Mouse (Mus musculus) heart, embryonic 13.5 days (tissue): ENCODE data around the gene Fmn2. TPM values are rescaled to one million over a fixed set of nuclear protein-coding genes. Genes with fewer than 3 reads are reported as not detected.

Source experiments
- ATAC-seq: fragments of 200-750 bp; cut with Nextera tagmentation; 2 replicates; pipeline ENCODE4 v1.8.0; 2017; ENCODE audit warnings: moderate TSS enrichment; ENCODE audit not compliant: insufficient number of reproducible peaks, low FRiP score, low TSS enrichment; ENCODE audit errors: extremely low read depth
- H3K27ac ChIP-seq: fragments of 300-500 bp; sonication (generic); replicated peaks from 2 replicates; pipeline ENCODE4 v1.5.1; 2015; ENCODE audit warnings: moderate library complexity, mild to moderate bottlenecking, inconsistent platforms
- H3K27me3 ChIP-seq: fragments of 300-500 bp; sonication (generic); replicated peaks from 2 replicates; pipeline ENCODE4 v1.6.1; 2015; ENCODE audit warnings: mild to moderate bottlenecking, inconsistent platforms
- H3K36me3 ChIP-seq: fragments of 300-500 bp; sonication (generic); 2 replicates; pipeline ENCODE4 v1.6.1; 2015; ENCODE audit warnings: mild to moderate bottlenecking, inconsistent platforms
- H3K4me1 ChIP-seq: fragments of 300-500 bp; sonication (generic); 2 replicates; pipeline ENCODE4 v1.6.1; 2015; ENCODE audit warnings: inconsistent platforms
- H3K4me2 ChIP-seq: fragments of 300-500 bp; sonication (generic); 2 replicates; pipeline ENCODE4 v1.6.1; 2015; ENCODE audit warnings: inconsistent platforms, mild to moderate bottlenecking, moderate library complexity
- H3K4me3 ChIP-seq: fragments of 300-500 bp; sonication (generic); 2 replicates; pipeline ENCODE4 v1.5.1; 2015; ENCODE audit warnings: moderate library complexity, mild to moderate bottlenecking, inconsistent platforms
- H3K9ac ChIP-seq: fragments of 300-500 bp; sonication (generic); 2 replicates; pipeline ENCODE4 v1.6.1; 2015; ENCODE audit warnings: inconsistent platforms, mild to moderate bottlenecking, moderate library complexity
- H3K9me3 ChIP-seq: fragments of 300-500 bp; sonication (generic); 2 replicates; pipeline ENCODE4 v1.6.1; 2016; ENCODE audit warnings: inconsistent platforms
- WGBS: fragments of 180-500 bp; shearing (Covaris S2); methylation state at CpG from one replicate; pipeline ENCODE4 v1.1.7; 2015; ENCODE audit warnings: mixed read lengths; 5-methylcytosine and 5-hydroxymethylcytosine counted together
- polyA plus RNA-seq: library from polyadenylated mRNA; unstranded; fragments of >200 nt; fragmentation: Nextera tagmentation; extraction: Ambion mirVana; gene quantifications from 2 replicates; pipeline ENCODE4 v1.2.1, GENCODE M21; 2015

The Fmn2 gene
- polyA plus RNA-seq, 1 experiment from 2014 or later = 0.39 TPM

DNA sequence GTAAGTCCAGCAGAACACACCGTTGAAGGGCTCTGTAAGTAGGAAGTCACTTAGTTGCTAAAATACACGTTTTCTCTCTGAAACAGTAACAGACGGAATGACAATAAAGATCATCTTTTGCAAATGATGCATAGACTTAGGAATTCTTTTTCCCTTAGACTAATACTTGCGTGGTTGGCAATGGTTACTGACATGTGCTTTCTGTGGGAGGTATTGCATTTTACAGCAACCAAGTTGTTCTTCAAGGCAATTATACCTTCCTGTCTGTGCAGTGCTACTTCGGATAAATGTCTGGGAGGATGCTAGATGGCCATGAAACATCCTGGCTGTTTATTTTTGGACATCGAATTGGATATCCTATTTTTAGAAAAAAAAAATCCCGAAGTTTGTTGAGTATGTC is 11.8 kb downstream of the Fmn2 start:
- H3K9me3 ChIP-seq = no peaks in the 10 kb centered on the region
- ATAC-seq = no peak
- H3K27ac ChIP-seq = no peak overlapping the region
- H3K9ac ChIP-seq = no peak overlapping the region
- H3K4me1 ChIP-seq = peaks cover 9% of the 10 kb centered on the region
- H3K27me3 ChIP-seq = no peaks in the 10 kb centered on the region
- no peaks in the 10 kb centered on the region for H3K36me3 ChIP-seq
- WGBS = 67% methylated on average over 7 of the region's 7 CpGs
- H3K4me2 ChIP-seq = no peak overlapping the region
- no peak overlapping the region for H3K4me3 ChIP-seq

DNA sequence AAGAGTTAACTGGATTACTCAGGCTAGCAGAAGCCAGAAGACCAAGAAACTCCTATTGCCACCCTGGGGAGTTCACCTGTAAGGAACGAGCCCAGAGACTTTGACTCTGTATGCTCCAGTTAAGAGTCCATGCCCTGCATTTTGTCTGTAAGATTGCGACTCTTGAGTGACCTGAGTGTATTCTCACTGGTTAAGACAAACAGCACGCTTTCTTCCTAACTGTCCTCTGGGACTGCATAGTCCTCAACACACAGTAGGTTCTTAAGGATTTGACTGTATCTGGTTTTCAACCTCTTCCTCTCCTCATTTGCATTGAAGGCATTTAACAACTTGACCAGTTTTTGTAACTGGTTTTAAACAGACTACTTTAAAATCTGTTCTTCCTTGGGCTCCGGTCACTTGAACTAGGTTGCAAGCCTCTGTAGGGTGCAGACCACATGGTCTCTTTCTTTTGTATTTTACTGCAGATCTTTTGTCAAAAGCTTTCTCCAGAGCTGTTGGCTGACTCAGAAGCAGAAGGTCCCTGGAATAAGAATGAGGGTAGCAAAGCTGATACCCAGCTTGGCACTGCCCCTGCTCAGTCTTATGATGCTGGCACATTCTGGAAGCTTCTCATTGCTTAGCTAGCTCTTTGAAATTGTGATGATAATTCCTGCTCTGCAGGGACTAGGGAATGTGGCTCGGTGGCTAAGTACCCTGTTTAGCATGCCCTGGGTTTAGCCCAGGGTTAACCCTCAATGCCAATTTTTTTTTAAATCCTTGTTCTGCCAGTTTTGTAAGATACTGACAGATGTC is 20.5 kb downstream of the Fmn2 start:
- Histone ChIP-seq H3K4me2 (no peak overlapping the region), H3K36me3 (no peaks in the 10 kb centered on the region), H3K4me1 (no peaks in the 10 kb centered on the region), H3K27me3 (no peaks in the 10 kb centered on the region), H3K9ac (no peak overlapping the region), H3K27ac (no peak overlapping the region), H3K4me3 (no peak overlapping the region), H3K9me3 (no peaks in the 10 kb centered on the region)
- WGBS = 70% methylated on average over 5 of the region's 5 CpGs
- ATAC-seq = no peak

DNA sequence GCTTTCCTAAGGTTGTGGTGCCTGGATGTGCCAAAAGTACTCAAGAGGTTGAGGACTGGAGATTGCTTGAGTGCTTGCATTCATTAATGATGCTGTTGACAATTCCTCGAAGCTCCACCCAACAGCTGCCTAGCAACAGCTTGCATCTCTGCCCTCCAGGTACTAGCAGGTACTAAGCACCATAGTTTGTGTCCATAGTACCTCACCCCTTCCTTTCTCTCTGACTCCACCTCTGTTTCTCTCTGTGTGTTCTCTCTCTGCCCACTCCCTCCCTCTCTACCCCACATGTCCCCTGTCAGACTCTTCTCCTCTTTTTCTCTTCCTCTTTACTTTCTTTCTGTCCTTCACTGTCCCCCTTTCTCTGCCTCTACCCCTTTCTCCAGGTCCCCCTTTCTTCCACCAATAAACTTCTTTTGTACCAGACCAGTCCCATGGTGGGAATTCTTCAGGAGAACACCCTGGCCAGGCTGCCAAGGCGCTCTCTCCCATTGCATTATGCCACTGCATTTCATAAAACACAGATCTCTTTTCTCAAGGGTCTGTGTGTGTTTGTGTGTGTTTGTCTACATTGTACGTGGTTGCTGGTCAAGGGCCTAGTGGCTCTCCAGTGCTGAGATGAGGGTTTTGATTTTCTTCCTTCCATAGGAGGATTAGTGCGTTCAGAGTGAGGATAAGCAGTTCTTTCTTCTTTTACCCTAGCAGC is 21.3 kb downstream of the Fmn2 start:
- H3K27me3 ChIP-seq = no peaks in the 10 kb centered on the region
- no peak overlapping the region for H3K4me3 ChIP-seq
- ATAC-seq = no peak
- no peak overlapping the region for H3K9ac ChIP-seq
- H3K4me2 ChIP-seq = no peak overlapping the region
- H3K9me3 ChIP-seq = no peaks in the 10 kb centered on the region
- H3K27ac ChIP-seq = no peak overlapping the region
- no peaks in the 10 kb centered on the region for H3K4me1 ChIP-seq
- 65% methylated on average over 4 of the region's 4 CpGs for WGBS
- H3K36me3 ChIP-seq = no peaks in the 10 kb centered on the region

DNA sequence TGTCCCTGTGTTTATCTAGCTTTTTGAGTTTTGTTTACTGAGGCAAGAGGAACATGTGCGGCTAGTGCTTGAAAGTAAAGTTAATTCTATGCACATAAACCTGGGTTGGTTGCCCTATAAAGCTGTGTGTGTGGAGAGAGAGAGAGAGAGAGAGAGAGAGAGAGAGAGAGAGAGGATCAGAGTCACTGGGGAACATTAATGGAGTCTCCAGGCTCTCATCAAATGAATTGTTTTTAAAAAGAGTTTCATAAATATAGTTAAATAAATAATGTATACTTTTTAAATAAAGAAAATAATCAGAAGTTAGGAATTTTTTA is 21.8 kb downstream of the Fmn2 start:
- H3K36me3 ChIP-seq = no peaks in the 10 kb centered on the region
- H3K27me3 ChIP-seq = no peaks in the 10 kb centered on the region
- no peaks in the 10 kb centered on the region for H3K9me3 ChIP-seq
- H3K4me1 ChIP-seq = no peaks in the 10 kb centered on the region
- ATAC-seq = no peak
- H3K27ac ChIP-seq = no peak overlapping the region
- no peak overlapping the region for H3K4me3 ChIP-seq
- 81% methylated on average over 1 of the region's 1 CpGs for WGBS
- H3K9ac ChIP-seq = no peak overlapping the region
- no peak overlapping the region for H3K4me2 ChIP-seq

DNA sequence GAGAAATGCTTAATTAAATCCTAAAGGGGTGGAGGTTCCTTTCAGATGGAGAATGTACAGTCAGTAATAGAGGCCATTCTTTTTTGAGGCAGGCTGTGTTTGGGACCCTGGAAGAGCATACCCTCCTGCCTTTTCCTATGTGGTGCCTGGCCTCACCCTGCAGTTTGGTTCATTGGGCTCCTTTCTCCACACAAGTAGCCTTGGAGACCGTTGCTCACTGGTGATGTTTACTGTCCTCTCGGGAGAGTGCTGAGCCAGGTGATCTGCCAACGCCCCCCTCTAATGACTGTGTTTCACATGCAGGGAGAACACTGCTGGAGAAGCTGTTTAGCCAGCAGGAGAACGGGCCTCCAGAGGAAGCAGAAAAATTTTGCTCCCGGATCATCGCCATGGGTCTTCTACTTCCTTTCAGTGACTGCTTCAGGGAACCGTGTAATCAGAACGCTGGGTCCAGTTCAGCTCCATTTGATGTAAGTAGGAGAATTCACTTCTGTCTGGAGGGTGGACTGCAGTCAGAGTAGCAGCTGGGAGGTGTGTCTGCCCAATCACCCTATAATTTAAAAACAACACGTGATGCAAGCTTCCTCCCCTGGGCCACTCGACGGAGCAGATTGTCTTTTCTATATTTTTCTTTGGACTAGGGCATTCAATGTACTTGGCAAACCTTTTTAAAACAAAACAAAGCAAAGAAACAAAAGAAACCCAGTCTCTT is 35.3 kb downstream of the Fmn2 start:
- Histone ChIP-seq H3K4me3 (no peak overlapping the region), H3K36me3 (no peaks in the 10 kb centered on the region), H3K9me3 (no peaks in the 10 kb centered on the region), H3K27me3 (no peaks in the 10 kb centered on the region), H3K27ac (no peak overlapping the region), H3K4me2 (no peak overlapping the region), H3K4me1 (no peaks in the 10 kb centered on the region), H3K9ac (no peak overlapping the region)
- no peak for ATAC-seq
- 53% methylated on average over 11 of the region's 11 CpGs for WGBS

DNA sequence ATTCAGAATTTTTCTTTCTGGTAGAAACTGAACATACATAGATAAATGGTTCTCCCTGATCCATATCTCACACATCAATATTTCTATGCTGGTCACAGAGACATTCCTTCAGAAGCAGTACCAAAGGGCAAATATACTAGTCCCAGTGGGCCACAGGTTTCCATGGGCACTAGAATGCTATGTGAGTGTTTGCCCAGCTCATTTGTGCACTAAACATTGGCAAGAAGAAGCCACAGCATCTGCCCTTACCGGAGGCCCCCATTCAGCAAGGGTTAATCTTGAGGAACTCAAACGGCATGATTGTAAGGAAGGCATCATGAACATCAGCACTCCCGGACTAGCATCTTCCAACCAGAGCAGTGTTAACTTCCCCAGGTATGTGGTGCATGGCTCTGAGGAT is 35.9 kb downstream of the Fmn2 start:
- Histone ChIP-seq H3K9me3 (no peaks in the 10 kb centered on the region), H3K27ac (no peak overlapping the region), H3K4me2 (no peak overlapping the region), H3K27me3 (no peaks in the 10 kb centered on the region), H3K36me3 (no peaks in the 10 kb centered on the region), H3K4me1 (no peaks in the 10 kb centered on the region), H3K9ac (no peak overlapping the region), H3K4me3 (no peak overlapping the region)
- WGBS = 76% methylated on average over 3 of the region's 3 CpGs
- no peak for ATAC-seq

DNA sequence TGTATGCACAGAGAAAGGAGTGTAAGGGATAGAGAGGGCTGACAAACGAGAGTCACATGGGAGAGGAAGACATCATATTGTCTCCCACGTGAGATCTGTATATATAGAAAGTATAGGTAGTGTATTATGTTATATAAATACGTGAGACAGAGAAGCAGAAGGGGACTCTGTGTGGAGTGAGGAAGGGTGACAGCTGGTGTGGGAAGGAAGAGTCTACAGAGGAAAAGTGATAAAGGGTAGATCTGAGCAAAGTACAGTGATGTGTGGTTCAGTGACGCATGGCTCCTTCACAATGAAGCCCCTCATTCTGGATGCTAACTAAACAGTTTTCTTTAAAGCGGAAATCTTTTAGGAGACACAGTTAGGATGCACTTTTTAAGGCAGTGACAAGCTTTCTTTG is 46.7 kb downstream of the Fmn2 start:
- no peak overlapping the region for H3K4me2 ChIP-seq
- no peak overlapping the region for H3K9ac ChIP-seq
- H3K36me3 ChIP-seq = no peaks in the 10 kb centered on the region
- no peaks in the 10 kb centered on the region for H3K9me3 ChIP-seq
- H3K27ac ChIP-seq = no peak overlapping the region
- H3K27me3 ChIP-seq = no peaks in the 10 kb centered on the region
- no peak overlapping the region for H3K4me3 ChIP-seq
- no peak for ATAC-seq
- no peaks in the 10 kb centered on the region for H3K4me1 ChIP-seq
- 77% methylated on average over 5 of the region's 5 CpGs for WGBS

DNA sequence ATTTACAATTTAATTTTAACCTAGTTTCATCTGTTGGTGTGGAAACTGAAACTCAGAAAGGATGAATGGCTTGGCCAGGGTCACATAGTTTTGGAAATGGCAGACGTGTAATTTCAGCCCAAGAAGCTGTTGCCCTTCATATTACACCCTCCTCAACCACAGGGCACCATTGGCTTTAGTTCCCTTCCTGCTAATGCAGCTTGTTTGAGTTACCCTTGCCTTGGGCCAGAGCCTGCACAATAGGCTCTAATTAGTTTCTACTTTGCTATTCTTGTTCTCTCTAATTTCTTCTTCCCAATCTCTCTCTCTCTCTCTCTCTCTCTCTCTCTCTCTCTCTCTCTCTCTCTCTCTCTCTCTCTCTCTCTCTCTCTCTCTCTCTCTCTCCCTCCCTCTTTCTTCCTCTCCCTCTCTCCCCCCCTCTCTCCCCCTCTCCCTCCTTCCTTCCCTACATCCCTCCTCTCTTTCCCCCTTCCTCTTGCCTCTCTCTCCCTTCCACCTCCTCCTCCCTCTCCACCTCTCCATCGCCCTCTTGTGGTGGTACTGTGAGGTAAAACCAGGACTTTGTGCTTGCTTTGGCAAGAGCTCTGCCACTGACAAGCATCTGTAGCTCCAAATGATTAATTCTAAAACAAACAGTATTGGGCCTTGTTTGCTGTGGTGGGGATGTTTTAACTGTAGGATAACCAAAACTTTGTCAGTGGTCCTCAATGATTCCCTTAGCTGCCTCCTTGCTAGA is 51.8 kb downstream of the Fmn2 start:
- H3K27me3 ChIP-seq = no peaks in the 10 kb centered on the region
- no peaks in the 10 kb centered on the region for H3K36me3 ChIP-seq
- H3K9ac ChIP-seq = no peak overlapping the region
- H3K4me1 ChIP-seq = peaks cover 9% of the 10 kb centered on the region
- H3K4me2 ChIP-seq = no peak overlapping the region
- ATAC-seq = no peak
- no peak overlapping the region for H3K27ac ChIP-seq
- 33% methylated on average over 2 of the region's 2 CpGs for WGBS
- H3K4me3 ChIP-seq = no peak overlapping the region
- H3K9me3 ChIP-seq = no peaks in the 10 kb centered on the region

DNA sequence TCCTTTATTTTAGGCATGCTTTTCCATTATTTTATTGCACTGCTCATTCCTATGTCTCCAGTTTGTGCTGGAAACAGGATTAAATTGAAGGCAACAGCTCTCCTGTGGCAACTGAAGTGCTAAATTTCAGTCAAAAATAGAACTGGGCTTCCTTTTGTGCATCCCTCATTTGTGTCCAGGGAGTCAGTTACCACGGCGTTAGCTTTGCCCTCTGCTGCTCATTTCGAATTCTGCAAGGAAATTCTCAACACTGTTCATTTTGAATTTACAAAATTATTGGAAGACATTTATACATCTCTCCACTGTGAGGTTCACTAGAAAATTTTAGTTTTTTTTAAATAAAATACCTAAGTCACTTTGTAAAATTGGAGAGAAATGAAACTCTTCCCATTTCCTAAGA is 53.8 kb downstream of the Fmn2 start:
- H3K36me3 ChIP-seq = no peaks in the 10 kb centered on the region
- H3K27me3 ChIP-seq = no peaks in the 10 kb centered on the region
- no peak overlapping the region for H3K9ac ChIP-seq
- no peak overlapping the region for H3K4me2 ChIP-seq
- 63% methylated on average over 3 of the region's 3 CpGs for WGBS
- H3K27ac ChIP-seq = no peak overlapping the region
- no peak overlapping the region for H3K4me3 ChIP-seq
- H3K9me3 ChIP-seq = no peaks in the 10 kb centered on the region
- no peak for ATAC-seq
- peaks cover 9% of the 10 kb centered on the region for H3K4me1 ChIP-seq

DNA sequence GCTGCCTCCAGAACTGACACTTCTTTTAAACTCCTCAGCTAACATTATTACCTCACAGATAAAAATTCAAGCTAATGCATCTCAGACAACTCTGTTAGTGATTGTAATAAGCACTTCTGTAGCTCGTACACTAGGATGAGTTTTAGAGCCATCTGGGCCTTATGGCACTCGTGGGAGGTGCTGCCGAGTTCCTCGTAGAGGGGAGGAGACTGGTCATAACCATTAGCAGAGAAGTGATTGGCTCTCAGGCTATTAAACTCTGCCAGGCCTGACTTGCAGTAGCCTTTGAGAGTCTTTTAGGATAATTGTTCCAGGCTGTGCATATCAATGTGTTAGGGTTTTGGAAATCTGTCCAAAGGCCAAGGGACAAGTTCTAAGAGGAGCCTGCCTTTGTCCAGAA is 55.6 kb downstream of the Fmn2 start:
- 64% methylated on average over 4 of the region's 4 CpGs for WGBS
- no peaks in the 10 kb centered on the region for H3K9me3 ChIP-seq
- H3K9ac ChIP-seq = no peak overlapping the region
- H3K27me3 ChIP-seq = no peaks in the 10 kb centered on the region
- no peaks in the 10 kb centered on the region for H3K36me3 ChIP-seq
- ATAC-seq = no peak
- H3K4me1 ChIP-seq = peaks cover 9% of the 10 kb centered on the region
- no peak overlapping the region for H3K4me3 ChIP-seq
- H3K27ac ChIP-seq = no peak overlapping the region
- no peak overlapping the region for H3K4me2 ChIP-seq

DNA sequence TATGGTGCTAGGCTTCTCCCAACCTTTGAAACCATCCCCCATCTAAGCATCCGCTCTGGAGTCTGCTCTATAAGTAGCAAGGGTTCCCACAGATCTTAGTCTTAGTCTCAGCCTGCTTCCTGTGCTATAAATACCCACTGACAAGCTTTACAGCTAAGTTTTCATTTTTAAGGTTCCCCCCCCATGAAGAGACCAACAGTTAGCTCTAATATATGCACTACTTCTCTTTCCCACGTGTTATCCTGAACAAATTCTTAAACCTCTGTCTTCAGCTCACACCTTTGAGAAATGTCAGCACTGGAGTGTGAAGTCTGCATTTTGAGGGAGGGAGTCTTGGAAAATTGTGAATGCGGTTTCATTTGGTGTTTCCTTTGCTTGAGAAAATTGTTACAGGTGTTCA is 56.2 kb downstream of the Fmn2 start:
- Histone ChIP-seq H3K36me3 (no peaks in the 10 kb centered on the region), H3K4me1 (peaks cover 9% of the 10 kb centered on the region), H3K27me3 (no peaks in the 10 kb centered on the region), H3K9me3 (no peaks in the 10 kb centered on the region), H3K4me2 (no peak overlapping the region), H3K27ac (no peak overlapping the region), H3K9ac (no peak overlapping the region), H3K4me3 (no peak overlapping the region)
- no peak for ATAC-seq
- 47% methylated on average over 3 of the region's 3 CpGs for WGBS
